Mouse (Mus musculus): ENCODE measurements around the gene Emc4.

DNA sequence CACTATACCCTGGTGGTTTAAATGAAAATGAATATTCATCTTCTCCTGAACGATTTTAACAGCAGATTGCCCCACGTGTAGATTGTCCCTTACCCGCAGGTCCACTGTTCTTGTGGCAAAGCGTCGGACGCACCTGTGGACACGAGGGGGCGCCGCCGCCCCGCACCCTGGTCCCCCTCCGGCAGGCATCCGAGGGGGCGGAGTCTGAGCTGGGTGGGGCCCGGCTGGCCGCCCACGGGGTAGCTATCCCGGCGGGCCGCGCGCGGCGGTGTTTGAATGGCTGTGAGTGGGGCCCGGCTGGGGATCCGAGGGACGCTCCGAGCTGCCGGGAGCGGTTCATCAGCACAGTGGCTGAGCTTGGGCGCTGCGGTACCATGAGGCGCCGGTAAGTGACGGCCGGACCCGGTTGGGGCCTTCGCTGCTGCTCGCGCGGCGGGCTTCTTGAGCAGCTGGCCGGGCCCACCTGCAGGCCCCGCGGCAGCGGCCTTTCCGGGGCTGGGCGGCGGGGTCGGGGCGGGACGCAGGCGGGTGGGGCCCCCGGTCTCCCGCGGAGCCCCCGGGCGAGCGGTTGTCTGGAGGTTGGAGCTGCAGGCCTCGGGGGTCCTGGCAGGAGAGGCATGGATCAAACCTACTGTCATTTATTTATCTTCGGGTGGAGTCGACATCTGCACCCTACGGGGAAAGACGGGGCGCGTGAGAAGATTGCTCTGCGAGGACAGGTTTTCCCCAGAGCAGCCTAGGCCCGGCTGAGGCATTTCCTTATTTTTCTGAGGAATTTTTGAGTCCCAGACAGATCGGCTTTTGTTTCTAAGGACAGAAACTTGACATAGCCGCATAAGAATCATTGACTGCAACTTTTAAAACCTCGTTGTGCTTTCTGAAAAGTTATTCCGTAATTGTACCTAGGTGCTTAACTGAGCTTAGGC is 11.4 kb upstream of the Emc4 start, which contains the start of gene Katnbl1:
- TF ChIP-seq CTCF (IDR thresholded peaks at IDR 0.05; ENCODE audit: low read depth) (peak; percentile 96), EP300 (IDR thresholded peaks at IDR 0.05; ENCODE audit: low read depth) (no peak)
